Comparison of ENCODE assay signal across 14 mouse cellular contexts in genomic region chr11:103381505-103381904, GRCm38 (mm10). TPM values are rescaled to one million over a fixed set of nuclear protein-coding genes. Genes with fewer than 3 reads are reported as not detected.
A peak's percentile ranks its signal among the peaks of the same experiment; 100 is the strongest.
DNase-seq lines count a peak whose midpoint lies in the region; ATAC-seq and TF ChIP-seq lines count a peak whose summit lies in the region.
"Had no signal": no experiment of that assay in that cellular context is flagged by ENCODE, and none has a peak within 500 bp of the region (broad histone marks: within the 10 kb centered on the region; RNA-seq: fewer than 3 reads in every experiment).

No protein-coding gene starts in this region.

- H3K4me3 ChIP-seq in heart, embryonic 15.5 days = no peak overlapping the region
- no peak overlapping the region for H3K4me3 ChIP-seq in liver, embryonic 12.5 days
- no peak overlapping the region for H3K4me3 ChIP-seq in myocyte
- H3K4me3 ChIP-seq: neural tube, embryonic 12.5 days had no signal

- no peak for TF ChIP-seq POLR2A in myocyte (IDR thresholded peaks at IDR 0.05; ENCODE audit: insufficient read length, low read depth)

- no peak for DNase-seq in heart, adult 8-10 months (ENCODE audit: low spot score)
- DNase-seq in liver = no peak
- peak; percentile 81 for DNase-seq in brain, adult 2 months (ENCODE audit: low read depth, low spot score)
- no peak for DNase-seq in spleen, adult 18-20 months
- no peak for DNase-seq in B cell, adult 2 months
- DNase-seq: cerebellum, adult 9-11 months; midbrain, embryonic 14.5 days; retina, postnatal 1 day had no signal

- H3K79me2 ChIP-seq in myocyte (ENCODE audit: control insufficient read depth, insufficient read depth) = peaks cover 14% of the 10 kb centered on the region

- no peak overlapping the region for H3ac ChIP-seq in myocyte (ENCODE audit: control insufficient read depth, insufficient read length)

- WGBS in heart, embryonic 15.5 days = 64% methylated on average over 7 of the region's 7 CpGs
- WGBS in liver, embryonic 12.5 days (ENCODE audit: insufficient replicate concordance) = 59% methylated on average over 7 of the region's 7 CpGs

- H3K4me2 ChIP-seq in heart, embryonic 15.5 days = peak overlapping the region; percentile 29
- H3K4me2 ChIP-seq in liver, embryonic 12.5 days = no peak overlapping the region
- H3K4me2 ChIP-seq in myocyte (ENCODE audit: low read depth) = peak overlapping the region; percentile 67
- H3K4me2 ChIP-seq: neural tube, embryonic 12.5 days had no signal

- peaks cover 5% of the 10 kb centered on the region; the same call in 1 of the 2 replicates for H3K36me3 ChIP-seq in heart, embryonic 15.5 days
- peaks cover 52% of the 10 kb centered on the region for H3K36me3 ChIP-seq in liver, embryonic 12.5 days
- peaks cover 17% of the 10 kb centered on the region for H3K36me3 ChIP-seq in myocyte (ENCODE audit: control insufficient read depth, insufficient read depth)

- no peak overlapping the region for H3K9ac ChIP-seq in heart, embryonic 15.5 days
- H3K9ac ChIP-seq in liver, embryonic 12.5 days = no peak overlapping the region
- H3K9ac ChIP-seq: liver, embryonic 14.5 days; neural tube, embryonic 12.5 days had no signal

- no peaks in the 10 kb centered on the region for H3K9me3 ChIP-seq in heart, embryonic 15.5 days (replicated peaks)
- no peaks in the 10 kb centered on the region for H3K9me3 ChIP-seq in liver, embryonic 12.5 days (replicated peaks)
- H3K9me3 ChIP-seq: neural tube, embryonic 12.5 days had no signal

- H3K27me3 ChIP-seq in heart, embryonic 15.5 days = no peaks in the 10 kb centered on the region
- no peaks in the 10 kb centered on the region for H3K27me3 ChIP-seq in liver, embryonic 12.5 days (replicated peaks)
- no peaks in the 10 kb centered on the region for H3K27me3 ChIP-seq in myocyte (ENCODE audit: control insufficient read depth, insufficient read depth, insufficient read length)
- H3K27me3 ChIP-seq: neural tube, embryonic 12.5 days had no signal

- peak overlapping the region; percentile 91 for H3K27ac ChIP-seq in heart, embryonic 15.5 days
- H3K27ac ChIP-seq in liver, embryonic 12.5 days = 0 out of 2 replicates have a peak overlapping the region, but pooled peaks have one; percentile 15
- H3K27ac ChIP-seq: liver, embryonic 14.5 days; neural tube, embryonic 12.5 days had no signal

- H3K4me1 ChIP-seq in heart, embryonic 15.5 days (replicated peaks) = peaks cover 41% of the 10 kb centered on the region
- H3K4me1 ChIP-seq in liver, embryonic 12.5 days = peaks cover 26% of the 10 kb centered on the region
- H3K4me1 ChIP-seq: neural tube, embryonic 12.5 days had no signal

- ATAC-seq in heart, embryonic 15.5 days (replicated peaks; ENCODE audit: insufficient number of reproducible peaks, insufficient read depth, low FRiP score, low read depth) = no peak
- no peak for ATAC-seq in liver, embryonic 12.5 days
- ATAC-seq: forebrain, embryonic 16.5 days had no signal

TF ChIP-seq in myocyte, 11 proteins besides CTCF, POLR2A, EP300 and RAD21:
- TF ChIP-seq MYOD1 (IDR thresholded peaks at IDR 0.05; ENCODE audit: control insufficient read depth in 1 of 3, insufficient read length in 2 of 3, low read depth in 2 of 3) (no peak), POLR2AphosphoS2 (IDR thresholded peaks at IDR 0.05; ENCODE audit: insufficient read length, low read depth) (no peak), REST (IDR thresholded peaks at IDR 0.05; ENCODE audit: insufficient read depth, insufficient read length) (no peak), E2F4 (IDR thresholded peaks at IDR 0.05; ENCODE audit: insufficient read depth) (no peak), SRF (IDR thresholded peaks at IDR 0.05; ENCODE audit: control insufficient read depth, insufficient read length, low read depth) (no peak), MAX (IDR thresholded peaks at IDR 0.05; ENCODE audit: low read depth) (no peak), TCF12 (IDR thresholded peaks at IDR 0.05; ENCODE audit: insufficient read depth, poor library complexity, severe bottlenecking) (no peak), MYOG (IDR thresholded peaks at IDR 0.05; ENCODE audit: control insufficient read depth in 1 of 3, insufficient read depth in 1 of 3, insufficient read length in 2 of 3, low read depth in 2 of 3) (no peak), TCF3 (IDR thresholded peaks at IDR 0.05; ENCODE audit: insufficient read length, low read depth) (no peak), CEBPB (IDR thresholded peaks at IDR 0.05; ENCODE audit: insufficient read depth, poor library complexity, severe bottlenecking) (no peak), USF1 (IDR thresholded peaks at IDR 0.05; ENCODE audit: low read depth) (no peak)

RNA-seq across cellular contexts. Expression of gene Arhgap27, which starts 18.0 kb away (rescaled TPM):
- 5.4 and 9.0 TPM in 2 replicates for polyA plus RNA-seq in heart, embryonic 15.5 days (2015; fragmentation: Nextera tagmentation; extraction: Ambion mirVana)
- 10 to 100 TPM; 11.9 to 20.4 (median 13.3) TPM for total RNA-seq in heart, adult 8-10 months (2022)
- 2.7 and 4.0 TPM in 2 replicates for polyA plus RNA-seq in liver, embryonic 12.5 days (2016; fragmentation: Nextera tagmentation; extraction: Ambion mirVana)
- 0.31 TPM for polyA plus RNA-seq in myocyte (2012; fragmentation: generic; extraction: Trizol)

RNA-seq across cellular contexts. Expression of gene Plekhm1, which starts 31.0 kb away (rescaled TPM):
- polyA plus RNA-seq in heart, embryonic 15.5 days (2015; fragmentation: Nextera tagmentation; extraction: Ambion mirVana) = 4.8 and 6.1 TPM in 2 replicates
- total RNA-seq in heart, adult 8-10 months (2022) = 10 to 100 TPM; 11.0 to 12.5 (median 11.6) TPM
- polyA plus RNA-seq in liver, embryonic 12.5 days (2016; fragmentation: Nextera tagmentation; extraction: Ambion mirVana) = 5.2 and 5.3 TPM in 2 replicates
- polyA plus RNA-seq in myocyte (2012; fragmentation: generic; extraction: Trizol) = 12.2 TPM
